Mouse (Mus musculus): ENCODE measurements at regions not wholly inside any gene's neighbourhood (a gene's known extent, or its start where the extent isn't known, plus 50 kb on each side); places are given as distances from the start of the nearest gene placed in this dataset.

GRCm38 (mm10) chr2:85280580-85280979 lies 58.5 kb downstream of the Olfr987 start:
- in situ Hi-C loops (cut with MboI; ENCODE audit: unreplicated experiment in 2 of 2), result no loop called here

GRCm38 (mm10) chr2:85278128-85278527 lies 61.0 kb downstream of the Olfr987 start:
- in situ Hi-C loops (cut with MboI; ENCODE audit: unreplicated experiment in 2 of 2), result no loop called here

GRCm38 (mm10) chr2:85277433-85277832 lies 61.7 kb downstream of the Olfr987 start:
- in situ Hi-C loops (cut with MboI; ENCODE audit: unreplicated experiment in 2 of 2), result no loop called here

- in situ Hi-C loops (cut with MboI; ENCODE audit: unreplicated experiment in 2 of 2), result loop anchor here in 1 of 2 experiments (25.0 kb wide), 1 partner anchor 655 kb away; no protein-coding TSS in a partner anchor
These were observed 69.8 kb upstream of the Lrrc55 start for GRCm38 (mm10) chr2:85266813-85267212.

GRCm38 (mm10) chr2:85265667-85266066 lies 68.7 kb upstream of the Lrrc55 start:
- in situ Hi-C loops (cut with MboI; ENCODE audit: unreplicated experiment in 2 of 2), result loop anchor here in 1 of 2 experiments (25.0 kb wide), 1 partner anchor 653 kb away; no protein-coding TSS in a partner anchor

GRCm38 (mm10) chr2:85265037-85265524 lies 68.1 kb upstream of the Lrrc55 start:
- in situ Hi-C loops (cut with MboI; ENCODE audit: unreplicated experiment in 2 of 2), result loop anchor here in 1 of 2 experiments (25.0 kb wide), 1 partner anchor 653 kb away; no protein-coding TSS in a partner anchor

- in situ Hi-C loops (cut with MboI; ENCODE audit: unreplicated experiment in 2 of 2), result loop anchor here in 1 of 2 experiments (25.0 kb wide), 1 partner anchor 645 kb away; no protein-coding TSS in a partner anchor
These were observed 60.4 kb upstream of the Lrrc55 start for GRCm38 (mm10) chr2:85257356-85257755.

- in situ Hi-C loops (cut with MboI; ENCODE audit: unreplicated experiment in 2 of 2), result loop anchor here in 1 of 2 experiments (25.0 kb wide), 1 partner anchor 643 kb away; no protein-coding TSS in a partner anchor
These were observed 58.6 kb upstream of the Lrrc55 start for GRCm38 (mm10) chr2:85255610-85256009.

- in situ Hi-C loops (cut with MboI; ENCODE audit: unreplicated experiment in 2 of 2), result loop anchor here in 1 of 2 experiments (25.0 kb wide), 1 partner anchor 640 kb away; no protein-coding TSS in a partner anchor
These were observed 55.6 kb upstream of the Lrrc55 start for GRCm38 (mm10) chr2:85252343-85253285.

GRCm38 (mm10) chr2:85250026-85250560 lies 53.1 kb upstream of the Lrrc55 start:
- in situ Hi-C loops (cut with MboI; ENCODE audit: unreplicated experiment in 2 of 2), result loop anchor here in 1 of 2 experiments (25.0 kb wide), 1 partner anchor 638 kb away; no protein-coding TSS in a partner anchor
